Mouse (Mus musculus) spleen, adult 2 months (tissue): ENCODE data around the gene Top2a. TPM values are rescaled to one million over a fixed set of nuclear protein-coding genes. Genes with fewer than 3 reads are reported as not detected.

Source experiments
- DNase-seq, 2 experiments: peaks; one replicate each; pipeline versions ENCODE4 v3.0.0 to v3.0.0-alpha.2; 2012 to 2021; ENCODE audit warnings: low spot score in 2 of 2, low read depth in 1 of 2
- H3K27ac ChIP-seq: fragments of 200-500 bp; 2 replicates; pipeline ENCODE4 v1.5.1; 2012; ENCODE audit warnings: low read length, inconsistent platforms; ENCODE audit not compliant: insufficient read depth
- H3K27me3 ChIP-seq: fragments of 200-500 bp; 2 replicates; pipeline ENCODE4 v1.6.1; 2012; ENCODE audit warnings: mild to moderate bottlenecking, moderate library complexity, low read length, inconsistent platforms; ENCODE audit not compliant: control insufficient read depth, insufficient read depth
- H3K36me3 ChIP-seq: fragments of 200-500 bp; 2 replicates; pipeline ENCODE4 v1.6.1; 2012; ENCODE audit warnings: mild to moderate bottlenecking, low read length, inconsistent platforms; ENCODE audit not compliant: control insufficient read depth, insufficient read depth
- H3K4me1 ChIP-seq: fragments of 200-500 bp; 2 replicates; pipeline ENCODE4 v1.6.1; 2011; ENCODE audit warnings: inconsistent platforms; ENCODE audit not compliant: control insufficient read depth, insufficient read depth, insufficient read length
- H3K4me3 ChIP-seq: fragments of 200-500 bp; 2 replicates; pipeline ENCODE4 v1.5.1; 2011; ENCODE audit warnings: mild to moderate bottlenecking, inconsistent platforms; ENCODE audit not compliant: insufficient read depth, insufficient read length; ENCODE audit errors: extremely low read depth
- CTCF ChIP-seq: fragments of 200-500 bp; IDR thresholded peaks from 2 replicates; pipeline ENCODE4 v1.5.1; 2011; ENCODE audit warnings: mild to moderate bottlenecking, inconsistent platforms; ENCODE audit not compliant: insufficient read depth, insufficient read length, insufficient replicate concordance; ENCODE audit errors: extremely low read depth
- POLR2A ChIP-seq: fragments of 200-500 bp; IDR thresholded peaks from 2 replicates; pipeline ENCODE4 v1.6.1; 2011; ENCODE audit warnings: low read depth, low read length, inconsistent platforms
- WGBS: fragments of 180-500 bp; shearing (Covaris S2); methylation state at CpG from one replicate; pipeline ENCODE4 v1.1.7; 2018; 5-methylcytosine and 5-hydroxymethylcytosine counted together
- polyA plus RNA-seq: library from polyadenylated mRNA; depleted of rRNA; stranded (reverse); fragments of >200 nt; gene quantifications from 2 replicates; pipeline ENCODE4 v1.2.3, GENCODE M21; 2012; rRNA removed

Top2a gene
- polyA plus RNA-seq, 1 experiment: 5.4 TPM

DNA sequence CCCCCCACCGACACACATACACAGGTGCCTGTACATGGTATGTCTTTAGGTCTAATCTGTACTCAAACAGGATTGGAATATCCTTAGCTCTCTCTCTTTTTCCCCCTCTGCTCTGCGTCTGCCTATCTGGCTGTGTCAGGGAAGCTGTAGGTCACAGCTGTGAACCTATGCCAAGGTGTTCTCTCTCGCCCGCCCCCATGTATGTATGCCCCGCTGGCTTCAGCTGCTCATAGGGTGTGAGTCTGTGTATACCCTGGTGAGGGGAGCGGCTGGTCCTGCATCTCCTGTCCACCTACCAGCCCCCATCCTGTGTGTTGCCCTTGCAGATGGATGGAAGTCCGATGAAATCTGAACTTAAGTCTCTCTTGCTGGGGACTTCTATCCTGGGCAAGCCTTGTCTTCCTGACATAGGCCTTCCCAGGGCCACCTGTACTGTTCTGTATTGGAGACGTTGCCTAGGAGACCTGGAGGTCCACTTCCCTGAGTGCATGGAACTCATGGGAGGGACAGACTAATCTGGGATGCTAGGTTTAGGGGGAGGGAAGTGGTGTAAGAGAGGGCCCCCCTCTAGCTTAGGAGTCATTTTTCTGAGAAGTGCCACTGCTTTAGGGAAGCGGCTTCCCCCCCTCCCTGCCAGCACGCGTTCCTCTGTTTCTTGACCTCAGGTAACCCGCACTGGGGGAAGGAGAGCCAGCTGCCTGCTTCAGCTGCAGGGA lies 74.6 kb downstream of the Top2a start:
- Histone ChIP-seq H3K4me3 (no peak overlapping the region), H3K27ac (peak overlapping the region; percentile 78), H3K27me3 (no peaks in the 10 kb centered on the region), H3K4me1 (peaks cover 83% of the 10 kb centered on the region), H3K36me3 (peaks cover 11% of the 10 kb centered on the region)
- DNase-seq: no peak
- no peak for TF ChIP-seq POLR2A
- TF ChIP-seq CTCF: no peak
- WGBS: 43% methylated on average over 12 of the region's 12 CpGs

DNA sequence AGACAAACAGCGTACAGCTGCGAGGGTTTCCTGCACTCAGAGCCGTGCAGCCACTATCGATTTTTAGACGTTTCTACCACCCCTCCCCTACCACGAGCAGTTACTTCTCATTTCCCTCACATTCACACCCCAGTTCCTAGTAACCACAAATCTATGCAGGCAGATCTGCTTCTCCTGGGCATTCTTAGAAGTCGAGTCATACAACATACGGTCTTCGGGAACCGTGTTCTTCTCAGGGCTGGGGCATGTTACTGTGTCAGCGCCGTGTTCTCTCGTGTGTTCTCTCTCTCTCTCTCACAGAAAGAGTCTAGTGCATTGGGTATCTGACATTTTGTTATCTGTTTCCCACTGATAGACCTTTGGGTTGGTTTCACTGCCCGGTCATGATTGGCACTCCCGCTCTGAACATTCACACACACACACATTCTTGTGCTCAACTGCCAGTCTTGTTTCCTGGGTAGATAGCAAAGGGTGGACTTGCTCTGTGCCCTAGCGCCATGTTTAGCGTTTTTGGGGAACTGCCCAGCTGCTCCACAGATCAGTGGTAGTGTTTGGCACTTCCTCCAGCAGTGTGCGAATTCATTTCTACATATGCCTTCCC lies 75.9 kb downstream of the Top2a start:
- Histone ChIP-seq H3K27ac (peak overlapping the region; percentile 78), H3K4me3 (no peak overlapping the region; the same call in 1 of the 2 replicates), H3K36me3 (peaks cover 11% of the 10 kb centered on the region), H3K27me3 (no peaks in the 10 kb centered on the region), H3K4me1 (peaks cover 82% of the 10 kb centered on the region)
- TF ChIP-seq CTCF (no peak), POLR2A (no peak)
- DNase-seq: no peak
- WGBS: 9% methylated on average over 18 of the region's 18 CpGs

DNA sequence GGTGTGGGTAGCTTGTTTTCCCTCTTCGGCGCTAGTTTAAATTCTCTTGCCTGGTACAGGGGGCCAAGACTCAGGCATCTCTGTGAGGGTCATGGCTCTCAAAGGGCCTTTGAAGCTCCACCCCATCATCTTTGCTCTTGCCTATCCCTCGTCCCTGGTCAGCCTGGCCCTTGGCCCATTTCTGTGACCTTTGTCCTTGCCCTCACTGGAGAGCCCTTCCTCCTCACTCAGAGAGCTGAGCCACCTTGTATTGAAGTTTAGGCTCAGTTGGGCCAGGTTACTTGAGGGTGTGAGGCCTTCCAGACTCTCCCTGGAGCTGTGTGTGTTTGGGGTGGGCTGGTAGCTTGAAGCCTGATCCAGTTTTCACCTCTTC lies 78.4 kb downstream of the Top2a start:
- DNase-seq: no peak
- TF ChIP-seq CTCF: no peak
- no peak for TF ChIP-seq POLR2A
- H3K36me3 ChIP-seq: peaks cover 4% of the 10 kb centered on the region
- H3K4me1 ChIP-seq: peaks cover 79% of the 10 kb centered on the region
- 32% methylated on average over 3 of the region's 3 CpGs for WGBS
- H3K27me3 ChIP-seq: no peaks in the 10 kb centered on the region
- H3K4me3 ChIP-seq: peak overlapping the region; percentile 11; the same call in 1 of the 2 replicates
- H3K27ac ChIP-seq: peak overlapping the region; percentile 85

DNA sequence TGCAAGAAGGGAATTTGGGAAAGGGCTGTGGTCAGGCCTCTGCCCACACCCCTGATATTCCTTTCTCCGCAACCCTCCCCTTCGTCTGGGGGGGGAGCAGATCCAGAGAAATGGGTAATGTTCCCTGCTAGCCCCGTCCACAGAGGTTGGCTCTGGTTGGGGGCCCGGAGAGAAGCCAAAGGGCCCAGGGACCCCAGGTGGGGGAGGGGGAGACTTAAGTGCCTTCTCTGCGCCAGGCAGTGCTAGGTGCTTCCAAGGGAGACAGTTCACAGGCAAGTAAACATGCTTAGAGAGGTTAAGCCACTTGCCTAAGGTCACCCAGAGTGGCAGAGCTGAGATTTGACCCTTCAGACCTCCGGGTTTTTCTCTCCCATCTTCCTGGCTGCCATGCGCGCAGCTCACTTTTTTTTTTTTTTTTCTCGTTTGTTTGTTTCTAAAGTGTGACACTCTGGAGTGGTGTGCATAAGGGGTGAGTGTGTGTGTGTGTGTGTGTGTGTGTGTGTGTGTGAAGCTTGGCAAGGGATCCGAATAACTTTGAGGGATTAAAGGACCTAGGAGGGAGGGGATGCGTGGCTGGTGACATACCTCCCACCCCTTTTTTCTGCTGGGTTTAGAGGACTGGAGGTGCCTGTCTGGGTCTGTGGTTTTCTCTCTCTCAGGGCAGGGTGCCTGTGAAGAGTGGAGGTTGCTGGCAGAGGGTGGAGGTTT lies 78.9 kb downstream of the Top2a start:
- H3K4me3 ChIP-seq: peak overlapping the region; percentile 5; the same call in 1 of the 2 replicates
- no peaks in the 10 kb centered on the region for H3K27me3 ChIP-seq
- H3K36me3 ChIP-seq: no peaks in the 10 kb centered on the region
- H3K27ac ChIP-seq: peak overlapping the region; percentile 85
- TF ChIP-seq CTCF (no peak), POLR2A (no peak)
- H3K4me1 ChIP-seq: peaks cover 79% of the 10 kb centered on the region
- WGBS: 38% methylated on average over 11 of the region's 11 CpGs
- DNase-seq: no peak

DNA sequence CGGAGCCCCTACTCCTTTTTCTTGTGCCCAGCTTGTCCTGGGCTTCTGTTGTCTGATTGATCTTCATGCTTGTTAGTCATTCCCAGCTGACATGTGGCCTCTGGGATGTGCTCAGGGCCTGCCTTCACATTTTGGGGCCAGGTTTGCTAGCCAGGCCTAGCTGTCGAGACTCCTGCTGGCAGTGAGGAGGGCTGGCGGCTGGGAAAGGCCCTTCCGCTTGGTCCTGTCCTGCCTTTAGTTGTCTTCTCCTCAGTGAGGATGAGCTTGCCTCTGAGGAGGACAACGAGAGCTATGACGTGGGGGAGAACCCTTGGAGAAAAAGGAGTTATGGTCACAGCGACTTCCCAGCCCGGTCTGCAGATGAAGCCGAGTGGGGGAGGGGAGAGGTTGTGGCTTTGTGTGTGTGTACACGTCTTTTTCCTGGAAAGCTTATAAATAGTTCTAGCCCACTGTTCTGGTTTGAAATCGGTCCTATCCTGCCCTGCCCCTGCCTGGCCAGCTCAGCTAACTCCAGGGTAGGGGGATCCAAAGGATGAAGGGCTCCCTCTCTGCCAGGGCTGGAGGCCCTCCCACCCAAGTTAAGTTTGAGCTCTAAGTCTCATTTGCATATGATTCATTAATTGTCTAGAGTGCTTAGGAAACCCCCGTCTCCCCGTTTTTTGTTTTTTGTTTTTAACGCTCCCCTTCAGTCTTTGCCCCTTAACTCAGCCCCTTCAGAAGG lies 80.1 kb downstream of the Top2a start:
- Histone ChIP-seq H3K27me3 (no peaks in the 10 kb centered on the region), H3K4me3 (peak overlapping the region; percentile 16; the same call in 1 of the 2 replicates), H3K4me1 (peaks cover 79% of the 10 kb centered on the region), H3K27ac (peak overlapping the region; percentile 85), H3K36me3 (no peaks in the 10 kb centered on the region)
- TF ChIP-seq CTCF: no peak
- no peak for TF ChIP-seq POLR2A
- WGBS: 21% methylated on average over 14 of the region's 14 CpGs
- no peak for DNase-seq

Other genes with a start within 250 kb of the Top2a start
- gene Nr1d1, start 248.9 kb downstream of the Top2a start, polyA plus RNA-seq: 27.7 and 29.0 TPM in 2 replicates
- gene Msl1, start 228.7 kb downstream of the Top2a start, polyA plus RNA-seq: 23.3 and 41.2 TPM in 2 replicates
- gene Casc3, start 219.3 kb downstream of the Top2a start, polyA plus RNA-seq: 30.2 and 32.6 TPM in 2 replicates
- gene Rapgefl1, start 187.4 kb downstream of the Top2a start, polyA plus RNA-seq: 1.9 and 3.3 TPM in 2 replicates
- 8.0 and 10.1 TPM in 2 replicates for gene Wipf2, start 160.6 kb downstream of the Top2a start, polyA plus RNA-seq
- gene Cdc6, start 116.4 kb downstream of the Top2a start, polyA plus RNA-seq: 1.6 and 2.0 TPM in 2 replicates
- gene Rara, start 96.4 kb downstream of the Top2a start, polyA plus RNA-seq: 37.0 and 48.8 TPM in 2 replicates
- 0.56 and 0.67 TPM in 2 replicates for gene Gjd3, start 41.2 kb downstream of the Top2a start, polyA plus RNA-seq
- gene Igfbp4, start 17.1 kb upstream of the Top2a start, polyA plus RNA-seq: 274 and 328 TPM in 2 replicates
- 1.3 and 2.2 TPM in 2 replicates for gene Tns4, start 65.1 kb upstream of the Top2a start, polyA plus RNA-seq
- 135 and 194 TPM in 2 replicates for gene Ccr7, start 130.9 kb upstream of the Top2a start, polyA plus RNA-seq
- gene Smarce1, start 206.8 kb upstream of the Top2a start, polyA plus RNA-seq: 13.4 and 13.6 TPM in 2 replicates
- 0.38 and 0.70 TPM in 2 replicates for gene Krt222, start 219.9 kb upstream of the Top2a start, polyA plus RNA-seq